Mouse (Mus musculus) thymus, adult 2 months (tissue): ENCODE results near the gene Notch4.

Experiments
- CTCF ChIP-seq: fragments of 200-500 bp; IDR thresholded peaks from 2 replicates; pipeline ENCODE4 v1.5.1; 2012; ENCODE audit warnings: mild to moderate bottlenecking, control low read depth, low read length, moderate library complexity, borderline replicate concordance; ENCODE audit not compliant: control insufficient read depth, poor library complexity, insufficient read depth; ENCODE audit errors: extremely low read depth
- POLR2A ChIP-seq: fragments of 200-500 bp; IDR thresholded peaks from 2 replicates; pipeline ENCODE4 v1.6.1; 2012; ENCODE audit warnings: mild to moderate bottlenecking, low read length, control low read depth, moderate library complexity; ENCODE audit not compliant: control insufficient read depth, poor library complexity, insufficient read depth; ENCODE audit errors: extremely low read depth

GRCm38 (mm10) chr17:34604511-34605237 lies 40.6 kb downstream of the Notch4 start:
- TF ChIP-seq POLR2A (no peak), CTCF (no peak)
